Mouse (Mus musculus): ENCODE results near the gene Otub2.
A peak's percentile ranks its signal among the peaks of the same experiment; 100 is the strongest.

Gene Otub2

DNA sequence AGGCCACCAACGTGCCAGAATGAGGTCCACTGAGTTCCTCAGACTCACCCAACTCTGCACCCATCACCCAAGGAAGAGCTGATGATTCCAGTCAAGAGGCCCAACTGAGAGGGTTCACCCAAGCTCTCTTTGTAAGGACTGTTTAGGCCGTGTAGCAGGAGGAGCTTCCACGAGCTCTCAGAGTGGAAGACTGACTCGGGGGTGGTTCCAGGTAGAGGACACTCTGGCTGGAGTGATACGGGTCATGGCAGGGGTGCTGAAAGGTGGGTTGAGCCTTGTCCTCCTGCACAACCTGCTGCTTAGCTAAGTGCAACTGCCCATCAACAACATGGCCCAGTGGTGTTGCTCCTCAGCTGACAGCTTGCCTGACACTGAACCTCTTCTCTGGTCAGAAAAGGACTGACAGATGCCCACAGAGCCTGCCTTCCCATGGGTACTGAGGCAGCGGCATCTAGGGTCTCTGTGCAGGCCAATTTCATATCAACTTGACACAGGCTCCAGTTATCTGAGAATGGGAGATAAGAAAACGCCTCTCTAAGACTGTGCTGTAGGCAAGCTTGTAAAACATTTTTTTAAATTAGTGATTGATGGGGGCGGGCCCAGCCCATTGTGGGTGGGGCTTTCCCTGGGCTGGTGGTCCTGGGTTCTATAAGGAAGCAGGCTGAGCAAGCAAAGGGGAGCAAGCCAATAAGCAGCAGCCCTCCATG lies 14.8 kb upstream of the Otub2 start:
- DNase-seq (ENCODE audit: low spot score) = no peak

DNA sequence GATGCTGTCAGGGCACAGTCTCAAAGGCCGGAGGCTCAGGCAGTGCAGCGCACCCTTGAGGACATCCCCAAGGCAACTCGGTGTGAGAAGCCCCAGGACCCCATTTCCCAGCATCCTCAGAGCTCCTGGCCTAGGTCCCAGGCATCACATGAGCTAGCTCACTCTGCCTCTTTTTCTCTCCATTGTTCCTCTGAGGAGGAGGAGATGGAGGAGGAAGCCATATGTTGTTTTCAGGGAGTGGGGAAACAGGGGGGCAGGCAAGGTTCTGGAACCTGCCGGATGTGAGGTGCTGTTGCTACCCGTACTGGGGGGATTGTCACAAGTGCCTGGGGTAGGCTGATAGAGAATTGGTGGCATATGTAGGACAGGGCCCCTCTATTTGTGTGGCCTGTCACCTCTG lies 12.4 kb upstream of the Otub2 start:
- peak; percentile 71 for DNase-seq (ENCODE audit: low spot score)

DNA sequence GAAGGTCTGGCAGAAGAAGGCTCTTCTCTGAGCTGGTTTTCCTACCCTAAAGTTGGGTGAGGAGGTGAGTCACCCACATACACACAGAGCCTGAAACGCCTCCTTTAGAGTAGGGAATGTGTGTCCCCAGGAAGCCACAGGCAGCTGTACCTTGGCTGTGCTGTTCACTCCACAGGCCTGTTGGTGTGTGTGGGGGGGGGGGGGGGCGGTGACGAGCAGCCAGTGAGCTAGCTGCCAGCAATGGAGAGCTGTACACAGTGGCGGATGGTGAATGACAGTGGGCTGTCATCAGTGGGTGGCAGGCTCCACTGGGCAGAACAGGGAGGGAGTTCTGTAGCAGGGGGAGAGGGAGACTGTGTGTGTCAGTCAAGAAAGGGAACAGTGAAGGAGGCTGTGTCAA lies 11.7 kb upstream of the Otub2 start:
- DNase-seq (ENCODE audit: low spot score) = peak; percentile 48

DNA sequence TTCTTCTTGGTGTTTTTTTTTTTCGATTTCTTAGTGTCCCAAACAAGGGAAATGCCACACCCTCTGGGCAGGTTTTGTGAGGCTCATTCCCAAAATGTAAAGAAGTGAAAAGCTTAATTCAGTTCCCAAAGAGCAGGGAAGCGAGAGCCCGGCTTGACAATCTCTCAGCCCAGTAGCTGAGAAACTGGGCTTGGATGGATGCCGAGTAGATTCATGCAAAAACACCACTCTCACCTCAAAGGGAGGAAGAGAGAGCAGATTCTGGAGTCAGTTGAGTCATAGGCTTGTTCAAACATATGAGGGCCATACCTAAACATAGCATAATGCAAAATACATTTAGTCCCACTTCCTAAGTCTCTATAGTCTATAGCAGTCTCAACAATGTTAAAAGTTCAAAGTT lies 8.3 kb upstream of the Otub2 start:
- no peak for DNase-seq (ENCODE audit: low spot score)

DNA sequence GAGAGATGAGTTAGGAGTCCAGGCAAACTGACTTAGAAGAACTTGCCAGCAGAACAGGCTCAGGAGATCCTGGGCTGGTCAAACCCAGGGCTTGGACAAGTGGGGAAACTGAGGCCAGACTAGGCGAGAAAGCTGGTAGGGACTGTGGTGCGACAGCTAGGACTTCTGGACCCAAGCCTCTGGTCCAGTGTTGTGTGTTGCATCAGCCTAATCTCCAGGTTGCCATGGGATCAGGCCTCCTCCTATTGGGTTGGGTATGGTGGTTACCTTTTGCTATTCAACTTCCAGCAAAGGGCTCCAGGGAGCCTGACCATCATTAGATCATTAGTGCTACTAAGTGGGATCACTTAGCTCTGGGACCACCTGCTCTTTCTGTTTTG lies 856 bp downstream of the Otub2 start:
- DNase-seq (ENCODE audit: low spot score) = no peak

DNA sequence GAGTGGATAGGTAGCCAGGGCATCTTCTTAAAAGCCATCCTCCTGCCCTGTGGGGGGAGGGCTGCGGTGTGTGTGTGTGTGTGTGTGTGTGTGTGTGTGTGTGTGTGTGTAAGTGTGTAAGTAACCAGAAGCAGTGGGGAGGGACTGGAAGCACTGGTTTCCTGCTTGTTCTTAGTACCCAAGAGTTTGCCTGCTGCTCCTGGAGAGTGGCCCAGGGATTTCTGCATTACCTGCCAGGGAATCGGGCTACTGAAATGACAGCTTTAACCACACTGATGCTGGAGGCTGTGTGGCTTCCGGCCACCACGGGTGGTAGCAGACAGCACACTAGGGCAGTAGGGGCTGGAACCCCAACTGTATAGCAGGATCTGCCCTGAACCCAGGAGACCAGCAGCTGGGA lies 1.5 kb downstream of the Otub2 start:
- no peak for DNase-seq (ENCODE audit: low spot score)

DNA sequence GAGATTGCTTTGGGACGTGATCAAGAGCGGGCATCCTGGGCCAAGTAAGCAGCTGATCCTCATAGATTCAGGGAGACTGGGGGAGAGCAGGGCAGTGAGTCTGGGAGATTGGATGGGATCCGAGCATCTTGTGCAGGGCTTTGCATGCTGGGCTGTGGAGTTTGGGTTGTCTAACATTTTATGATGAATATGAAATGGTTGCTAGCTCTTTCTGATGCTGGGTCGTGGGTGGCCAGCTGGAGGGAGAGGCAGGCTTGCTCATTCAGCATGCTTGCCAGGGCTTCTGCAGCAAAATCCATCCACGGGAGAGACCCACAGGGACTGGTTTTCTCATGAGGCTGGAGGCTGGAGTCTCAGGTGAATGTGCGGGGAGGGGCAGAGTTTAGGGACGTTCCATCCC lies 2.6 kb downstream of the Otub2 start:
- peak; percentile 65 for DNase-seq (ENCODE audit: low spot score)

DNA sequence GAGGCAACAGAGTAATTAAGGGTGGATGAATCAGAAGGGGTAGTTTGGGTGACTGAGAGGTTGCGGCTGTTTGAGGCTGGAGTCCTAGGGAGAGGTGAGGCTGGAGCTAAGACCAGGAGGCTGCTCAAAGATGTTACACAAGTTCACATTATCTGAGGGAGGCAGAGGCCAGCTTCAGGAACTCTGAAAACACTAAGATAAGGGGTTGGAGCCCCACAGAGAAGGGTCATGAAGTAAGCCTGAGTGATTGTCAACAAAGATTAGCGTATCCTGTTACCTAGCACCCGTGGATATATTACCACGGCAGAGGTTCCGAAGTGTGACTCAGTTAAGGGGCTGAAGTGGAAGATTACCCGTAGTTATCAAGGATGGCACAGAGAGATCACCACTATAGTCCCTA lies 5.0 kb downstream of the Otub2 start:
- DNase-seq (ENCODE audit: low spot score) = no peak

DNA sequence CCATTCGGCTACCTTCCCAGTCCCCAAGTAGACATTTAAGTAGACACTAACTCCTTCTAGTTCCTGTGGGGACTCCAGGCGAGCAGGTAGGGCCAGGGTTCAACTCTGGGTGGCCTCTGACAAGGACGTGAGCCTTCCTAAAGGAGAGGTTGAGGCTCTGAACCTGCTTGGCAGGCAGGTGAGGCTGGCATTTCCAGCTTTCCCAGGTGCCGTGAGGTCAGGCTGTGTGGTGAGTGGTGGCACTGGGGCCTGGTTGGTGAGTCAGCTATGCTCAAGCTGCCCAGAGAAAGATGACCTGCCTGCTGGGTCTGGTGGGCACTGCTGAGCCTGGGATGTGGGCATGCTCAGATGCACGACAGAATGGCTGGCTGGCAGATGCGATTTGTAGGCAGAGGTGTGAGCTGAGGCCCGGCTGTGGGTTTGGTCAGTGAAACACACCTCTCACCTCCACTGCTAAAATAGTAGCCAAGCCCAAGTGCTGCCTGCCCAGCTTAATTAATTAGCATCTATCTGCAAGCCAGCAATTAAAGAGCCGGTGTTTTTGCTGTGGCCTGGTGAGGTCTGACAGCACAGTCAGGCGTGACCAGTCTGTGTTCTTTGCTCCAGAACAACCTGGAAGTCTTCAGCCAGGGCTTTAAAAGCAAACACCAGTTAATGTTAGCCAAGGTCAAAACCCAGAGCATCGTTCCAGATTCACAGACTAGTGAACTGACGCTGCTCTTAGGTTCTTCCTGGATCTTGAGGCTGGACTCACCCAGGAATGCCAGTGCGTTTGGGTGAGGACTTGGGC lies 7.2 kb downstream of the Otub2 start:
- no peak for DNase-seq (ENCODE audit: low spot score)

DNA sequence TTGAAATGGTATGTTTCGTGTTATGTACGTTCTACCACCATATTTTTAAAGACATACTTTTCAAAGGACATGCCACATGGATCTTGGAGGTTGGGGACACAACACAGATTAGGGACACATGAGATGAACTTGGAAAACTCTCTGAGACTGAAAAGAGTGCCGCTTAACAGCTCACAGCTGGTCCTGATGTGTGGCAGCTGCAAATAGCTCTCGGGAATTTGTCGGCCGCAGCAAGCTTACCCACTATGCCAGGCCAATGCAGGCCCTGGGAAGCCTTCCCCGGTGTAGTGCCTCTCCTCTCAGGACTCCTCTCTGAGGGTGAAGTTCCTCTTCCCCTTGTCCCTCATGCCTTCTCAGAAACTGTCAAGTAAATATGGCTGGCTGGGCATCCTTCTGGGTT lies 8.3 kb downstream of the Otub2 start:
- DNase-seq (ENCODE audit: low spot score) = no peak

DNA sequence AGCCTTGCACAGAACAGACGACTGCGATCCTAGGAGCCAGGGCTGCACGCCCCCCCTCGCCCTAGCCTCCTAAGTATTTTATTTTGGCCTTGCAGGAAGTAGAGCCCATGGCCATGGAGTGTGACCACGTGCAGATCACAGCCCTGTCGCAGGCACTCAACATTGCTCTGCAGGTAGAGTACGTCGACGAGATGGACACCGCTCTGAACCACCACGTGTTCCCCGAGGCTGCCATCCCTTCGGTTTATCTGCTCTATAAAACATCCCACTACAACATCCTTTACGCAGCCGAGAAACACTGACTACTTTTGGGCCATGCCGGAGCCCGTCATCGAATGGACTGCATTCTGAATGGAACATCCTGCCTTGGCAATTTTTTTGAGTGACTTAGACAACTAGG lies 15.6 kb downstream of the Otub2 start:
- no peak for DNase-seq (ENCODE audit: low spot score)

DNA sequence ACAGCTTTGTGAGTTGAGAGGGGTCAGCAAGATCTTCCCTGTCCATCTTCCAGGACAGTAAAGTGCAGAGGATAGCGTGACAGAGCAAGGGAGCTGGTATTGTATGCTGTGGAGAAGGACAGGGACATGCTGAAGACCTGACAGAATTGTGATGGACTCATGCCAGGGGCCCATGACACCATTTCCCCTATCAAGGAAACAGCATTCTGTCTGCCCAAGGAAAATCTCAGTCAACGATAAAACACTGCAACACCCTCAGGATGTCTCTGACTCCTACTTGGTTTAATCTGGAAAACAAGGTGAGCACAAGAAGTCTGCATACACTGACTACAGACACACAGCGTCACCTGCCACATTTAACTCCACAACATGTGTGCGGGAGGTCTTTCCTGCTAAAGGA lies 19.2 kb downstream of the Otub2 start, which contains the start of gene 9330161L09Rik:
Gene 9330161L09Rik (minus strand): TSS at position 101 of the 400 bp plus-strand sequence.
- DNase-seq (ENCODE audit: low spot score) = no peak

DNA sequence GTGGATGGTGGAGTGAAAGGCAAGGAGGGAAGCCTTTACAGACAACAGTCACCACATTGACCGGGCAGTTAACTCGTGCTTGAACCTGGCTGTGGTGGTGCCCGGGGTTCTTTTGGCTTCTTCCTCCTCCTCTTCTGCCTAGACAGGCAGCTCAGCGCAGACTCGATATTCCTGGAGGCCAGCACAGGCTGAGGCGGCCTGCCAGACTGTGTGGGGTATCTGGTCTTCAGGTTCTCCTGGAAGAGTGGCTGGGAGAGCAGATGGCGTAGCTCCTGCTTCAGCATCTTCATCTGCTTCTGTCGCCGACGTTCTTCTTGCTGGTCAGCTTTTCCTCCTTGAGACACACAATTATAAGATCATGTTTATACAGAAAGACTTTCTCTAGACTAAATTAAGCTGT lies 19.7 kb downstream of the Otub2 start:
- DNase-seq (ENCODE audit: low spot score) = peak; percentile 55

DNA sequence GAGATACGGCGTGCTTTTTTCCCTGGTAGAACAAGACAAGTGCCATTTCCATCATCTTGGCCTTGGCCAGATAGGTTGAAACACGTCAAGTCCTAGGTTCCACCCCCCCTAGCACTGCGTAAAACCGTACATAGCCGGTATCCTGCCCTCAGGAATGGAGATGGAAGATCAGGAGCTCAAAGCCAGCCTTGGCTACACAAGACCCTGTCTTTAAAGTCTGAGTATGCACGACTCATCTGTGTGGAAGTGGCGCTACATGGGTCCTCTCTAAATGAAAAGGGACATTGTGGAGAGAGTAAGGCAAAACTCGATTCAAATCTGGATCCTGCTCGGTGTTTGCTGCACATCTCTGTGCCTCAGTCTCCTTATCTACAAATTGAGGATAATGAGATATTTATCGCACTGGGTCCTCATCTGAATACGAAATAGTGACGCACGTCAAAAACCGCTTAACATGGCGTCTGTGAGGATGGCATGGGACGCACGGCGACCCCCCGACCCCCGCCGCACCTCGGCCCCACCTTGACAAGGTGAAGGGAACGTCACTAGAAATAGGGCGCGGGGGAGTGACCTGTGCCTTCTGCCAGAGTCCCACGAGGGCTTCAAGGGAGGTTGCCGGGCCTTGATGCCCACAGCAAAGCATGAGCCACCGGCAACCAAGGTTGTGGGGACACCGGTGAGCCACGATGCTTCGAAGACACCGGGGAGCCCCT lies 36.7 kb downstream of the Otub2 start:
- DNase-seq (ENCODE audit: low spot score) = peak; percentile 12

DNA sequence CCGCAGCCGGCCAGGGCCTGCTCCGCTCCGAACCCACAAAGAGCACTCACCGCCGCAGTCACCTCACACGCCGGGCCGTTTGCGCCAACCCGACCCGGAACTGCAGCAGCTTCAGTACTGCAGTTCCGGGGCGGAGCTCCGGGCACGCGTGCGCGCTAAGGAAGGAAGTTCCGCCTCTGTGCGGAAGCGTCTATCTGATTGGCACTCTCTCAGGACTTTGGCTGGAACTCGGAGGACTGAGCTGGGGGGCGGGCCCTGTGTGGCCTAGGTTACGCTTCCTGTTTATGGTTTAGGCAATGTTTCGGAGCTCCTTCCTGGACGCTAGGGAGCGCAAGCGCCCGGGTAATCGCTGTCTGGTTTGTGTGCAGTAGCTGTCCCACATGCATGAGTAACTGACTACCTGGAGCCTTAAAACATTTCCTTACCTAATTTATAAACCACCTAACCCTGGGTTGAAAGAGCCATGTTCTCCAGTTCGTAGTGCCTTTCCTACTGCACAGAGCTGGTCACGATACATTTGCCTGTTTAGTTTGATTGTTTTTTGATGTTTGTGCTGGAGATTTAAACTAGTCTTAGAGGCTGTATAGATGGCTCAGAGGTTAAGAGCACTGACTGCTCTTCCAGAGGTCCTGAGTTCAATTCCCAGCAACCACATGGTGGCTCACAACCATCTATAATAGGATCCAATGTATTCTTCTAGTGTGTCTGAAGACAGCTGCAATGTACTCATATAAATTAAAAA lies 37.4 kb downstream of the Otub2 start, which contains the start of gene Ddx24:
Gene Ddx24 (minus strand): TSS at position 102 of the 742 bp plus-strand sequence.
- DNase-seq (ENCODE audit: low spot score) = peak; percentile 99

DNA sequence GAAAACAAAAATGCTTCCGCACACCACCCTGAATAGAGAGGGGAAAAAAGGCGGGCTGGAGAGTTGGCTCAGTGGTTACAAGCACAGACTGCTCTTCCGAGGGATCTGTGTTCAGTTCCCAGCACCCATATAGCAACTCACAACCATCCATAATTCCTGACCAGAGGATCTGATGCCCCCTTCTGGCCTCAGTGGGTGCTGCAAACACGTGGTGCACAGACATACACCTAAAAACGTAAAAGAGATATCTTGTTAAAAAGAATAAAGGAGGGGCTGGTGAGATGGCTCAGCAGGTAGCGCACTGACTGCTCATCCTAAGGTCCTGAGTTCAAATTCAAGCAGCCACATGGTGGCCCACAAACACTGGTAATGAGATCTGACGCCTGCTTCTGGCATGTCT lies 38.2 kb downstream of the Otub2 start:
- DNase-seq (ENCODE audit: low spot score) = peak; percentile 33

DNA sequence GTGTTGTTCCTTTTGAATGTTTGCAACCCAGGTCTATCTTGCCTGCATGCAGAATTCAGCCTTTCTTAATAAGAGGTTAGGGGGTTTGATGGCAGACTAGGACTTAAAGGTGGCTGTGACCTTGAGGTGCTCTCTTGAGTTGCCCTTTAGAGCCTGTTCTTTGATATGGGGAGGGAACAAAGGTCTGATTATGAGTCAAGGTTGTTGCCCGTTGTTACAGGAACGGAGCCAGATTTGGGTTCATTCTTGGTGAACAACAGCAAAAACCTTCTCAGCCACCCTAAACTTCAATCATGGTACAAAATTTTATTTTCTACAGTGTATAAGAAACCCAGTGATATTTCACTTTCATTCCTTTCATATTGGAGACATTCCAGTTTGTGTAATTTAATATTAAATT lies 44.9 kb downstream of the Otub2 start:
- DNase-seq (ENCODE audit: low spot score) = no peak

DNA sequence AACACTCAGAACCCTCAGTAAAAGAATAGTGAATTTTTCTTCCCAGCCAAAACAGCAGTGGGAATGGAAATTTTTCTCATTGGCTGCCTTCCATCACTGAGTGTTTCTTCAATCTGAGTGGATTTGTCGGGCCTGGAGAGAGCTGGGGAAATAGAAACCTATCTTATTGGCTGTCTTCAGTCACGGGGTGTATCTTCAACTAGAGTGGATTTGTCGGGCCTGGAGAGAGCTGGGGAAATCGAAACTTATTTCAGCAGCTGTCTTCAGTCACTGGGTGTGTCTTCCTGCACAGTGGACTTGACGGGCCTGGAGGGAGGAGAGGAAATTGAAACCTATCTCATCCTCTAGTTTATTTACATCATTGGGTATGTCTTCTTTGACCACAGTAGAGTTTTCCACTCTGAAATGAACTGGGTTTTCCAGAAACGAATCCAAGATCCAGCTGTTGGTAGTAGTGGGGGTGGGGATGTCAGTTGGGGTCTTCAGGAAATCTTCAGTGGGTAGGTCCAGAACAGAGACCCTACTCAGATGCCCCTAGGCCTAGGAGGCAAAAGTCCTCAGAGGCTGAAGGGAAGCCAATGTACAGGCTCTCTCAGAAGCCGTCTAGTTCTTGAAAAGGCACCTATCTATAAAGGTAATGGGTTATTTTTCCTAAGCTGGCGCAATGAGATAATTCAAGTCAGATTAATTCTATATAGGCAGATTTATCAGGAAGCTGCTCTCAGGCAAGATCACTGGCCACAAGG lies 45.7 kb downstream of the Otub2 start, which contains the start of gene Ifi27:
Gene Ifi27 (plus strand): TSS at position 226 of the 746 bp plus-strand sequence.
- peak; percentile 78 for DNase-seq (ENCODE audit: low spot score)

DNA sequence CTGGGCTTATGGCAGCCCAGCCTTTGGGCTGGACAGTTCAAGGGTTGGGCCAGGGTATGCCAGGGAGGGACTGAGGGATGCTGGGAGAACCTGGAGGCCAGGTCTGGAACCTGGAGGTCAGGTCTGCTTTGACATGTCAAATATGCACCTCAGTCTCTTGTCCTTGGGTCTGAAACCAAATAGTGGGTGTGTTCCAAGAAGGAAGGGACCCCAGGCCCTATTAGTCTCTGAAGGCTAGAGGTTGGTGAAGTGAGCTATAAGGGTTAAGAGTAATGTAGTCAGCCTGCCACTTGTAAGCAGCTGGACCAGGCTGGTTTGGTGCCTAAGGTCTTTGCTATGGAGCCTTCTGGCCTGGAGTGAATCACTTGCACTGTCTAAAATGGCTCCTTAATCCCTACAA lies 46.4 kb downstream of the Otub2 start:
- no peak for DNase-seq (ENCODE audit: low spot score)

DNA sequence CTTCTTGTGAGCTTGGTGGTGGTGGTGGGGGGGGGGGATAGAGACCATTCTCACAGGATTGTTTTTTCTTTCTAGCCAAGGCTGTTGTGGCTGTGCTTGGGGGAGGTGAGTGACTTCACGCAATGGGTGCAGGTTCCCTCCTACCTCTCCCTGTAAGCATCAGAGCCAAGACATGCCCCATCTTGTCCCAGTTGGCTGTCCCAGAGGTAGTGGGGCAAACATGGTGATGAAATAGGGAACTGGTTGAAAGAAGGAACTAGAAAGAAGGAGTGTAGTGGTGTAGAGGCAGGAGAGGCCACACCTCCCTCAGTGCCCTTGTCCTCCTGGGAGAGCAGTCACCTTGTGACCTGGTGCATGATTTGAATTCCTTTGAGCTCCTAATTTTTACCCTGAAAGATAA lies 49.1 kb downstream of the Otub2 start:
- no peak for DNase-seq (ENCODE audit: low spot score)

DNA sequence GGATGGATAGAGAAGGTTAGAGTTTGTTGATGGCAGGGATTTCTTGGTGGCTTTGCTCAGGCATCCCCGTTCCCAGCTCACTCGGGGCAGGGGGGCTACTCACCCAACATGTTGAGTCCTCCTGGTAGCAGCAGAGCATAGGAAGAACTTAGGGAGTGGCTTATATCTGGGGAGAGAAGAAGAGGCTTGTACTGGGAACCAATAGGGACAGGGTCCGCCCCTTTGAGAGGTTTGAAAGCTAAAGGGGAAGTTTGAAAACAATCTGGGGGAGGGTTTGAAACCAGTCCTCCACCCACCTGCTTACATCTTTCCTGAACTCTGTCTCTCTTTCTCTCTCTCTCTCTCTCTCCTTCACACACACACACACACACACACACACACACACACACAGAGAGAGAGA lies 55.0 kb downstream of the Otub2 start, which contains the start of gene Ifi27l2a:
Gene Ifi27l2a (minus strand): TSS at position 157 of the 400 bp plus-strand sequence.
- DNase-seq (ENCODE audit: low spot score) = no peak
